Mouse (Mus musculus): Measurements from ENCODE around the gene Smg7.

DNA sequence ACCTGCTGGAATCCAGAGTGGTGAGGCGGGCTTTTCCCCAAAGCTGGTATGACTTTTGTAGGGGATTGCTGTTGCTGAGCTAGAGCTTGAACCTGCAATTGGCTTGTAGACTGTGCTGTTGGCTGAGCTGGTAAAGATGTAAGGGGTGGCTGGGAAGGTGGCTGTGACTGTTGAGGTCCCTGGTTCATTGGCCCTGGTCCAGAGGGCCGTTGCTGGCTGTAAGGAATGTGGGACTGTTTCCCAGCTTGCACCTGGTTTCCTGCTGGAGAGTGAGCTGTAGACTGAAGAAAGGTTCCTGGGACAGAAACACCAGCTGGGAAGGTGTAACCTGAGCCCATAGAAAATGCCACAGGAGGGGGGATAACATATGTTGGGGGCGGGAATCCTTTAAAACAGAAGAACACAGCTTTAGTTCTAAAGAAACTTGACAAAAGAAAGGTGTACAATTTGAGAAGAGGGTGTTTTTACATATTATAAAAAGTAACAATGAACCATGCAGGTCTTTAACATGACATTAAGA, 57.2 kb downstream of the Smg7 start:
- TF ChIP-seq CTCF (IDR thresholded peaks at IDR 0.05; ENCODE audit: low read depth, low read length) (no peak), POLR2A (IDR thresholded peaks at IDR 0.05; ENCODE audit: insufficient read depth, low read length) (no peak), EP300 (IDR thresholded peaks at IDR 0.05; ENCODE audit: insufficient read depth, low read depth, low read length) (peak; percentile 63; the same call in 1 of the 2 replicates)

Measured in ES-Bruce4 (cell line).